Mouse (Mus musculus) kidney, embryonic 14.5 days (tissue): ENCODE measurements at regions not wholly inside any gene's neighbourhood (a gene's known extent, or its start where the extent isn't known, plus 50 kb on each side); places are given as distances from the start of the nearest gene placed in this dataset.
A peak's percentile ranks its signal among the peaks of the same experiment; 100 is the strongest.

Source experiments
- ATAC-seq: fragments of 200-750 bp; cut with Nextera tagmentation; 2 replicates; pipeline ENCODE4 v1.8.0; 2017; ENCODE audit warnings: moderate number of reproducible peaks, mild to moderate bottlenecking, moderate TSS enrichment, moderate library complexity; ENCODE audit not compliant: low FRiP score, low TSS enrichment
- H3K27ac ChIP-seq: fragments of 300-500 bp; sonication (generic); 2 replicates; pipeline ENCODE4 v1.5.1; 2014; ENCODE audit warnings: low read depth, mild to moderate bottlenecking, low read length, moderate library complexity, mixed read lengths
- H3K27me3 ChIP-seq: fragments of 300-500 bp; sonication (generic); 2 replicates; pipeline ENCODE4 v1.6.1; 2014; ENCODE audit warnings: mild to moderate bottlenecking, low read length; ENCODE audit not compliant: control insufficient read depth, insufficient read depth
- H3K36me3 ChIP-seq: fragments of 300-500 bp; sonication (generic); 2 replicates; pipeline ENCODE4 v1.6.1; 2014; ENCODE audit warnings: low read length, mixed read lengths; ENCODE audit not compliant: control insufficient read depth, insufficient read depth
- H3K4me1 ChIP-seq: fragments of 300-500 bp; sonication (generic); 2 replicates; pipeline ENCODE4 v1.6.1; 2014; ENCODE audit warnings: low read length, mixed read lengths; ENCODE audit not compliant: control insufficient read depth, insufficient read depth
- H3K4me2 ChIP-seq: fragments of 300-500 bp; sonication (generic); replicated peaks from 2 replicates; pipeline ENCODE4 v1.6.1; 2014; ENCODE audit warnings: low read depth, mild to moderate bottlenecking, low read length
- H3K4me3 ChIP-seq: fragments of 300-500 bp; sonication (generic); 2 replicates; pipeline ENCODE4 v1.5.1; 2014; ENCODE audit warnings: mild to moderate bottlenecking, low read length
- H3K9ac ChIP-seq: fragments of 300-500 bp; sonication (generic); 2 replicates; pipeline ENCODE4 v1.6.1; 2014; ENCODE audit warnings: low read depth, mild to moderate bottlenecking, low read length, moderate library complexity
- H3K9me3 ChIP-seq: fragments of 300-500 bp; sonication (generic); 2 replicates; pipeline ENCODE4 v1.6.1; 2016; ENCODE audit warnings: low read length; ENCODE audit not compliant: control insufficient read depth
- WGBS: fragments of 180-500 bp; shearing (Covaris S2); extraction: QIAGEN DNeasy Blood & Tissue Kit; methylation state at CpG from one replicate; pipeline ENCODE4 v1.1.7; 2014; 5-methylcytosine and 5-hydroxymethylcytosine counted together

- Histone ChIP-seq H3K9ac (no peak overlapping the region), H3K27ac (no peak overlapping the region), H3K27me3 (no peaks in the 10 kb centered on the region), H3K36me3 (no peaks in the 10 kb centered on the region), H3K4me2 (no peak overlapping the region), H3K9me3 (no peaks in the 10 kb centered on the region), H3K4me1 (no peaks in the 10 kb centered on the region), H3K4me3 (no peak overlapping the region)
- ATAC-seq = no peak
- 75% methylated on average over 4 of the region's 4 CpGs for WGBS
These were observed 341.2 kb upstream of the Tenm4 start for GRCm38 (mm10) chr7:95829889-95830288.

GRCm38 (mm10) chr7:95834236-95834919 lies 336.7 kb upstream of the Tenm4 start:
- WGBS = 64% methylated on average over 10 of the region's 10 CpGs
- Histone ChIP-seq H3K27ac (no peak overlapping the region), H3K36me3 (no peaks in the 10 kb centered on the region), H3K9me3 (no peaks in the 10 kb centered on the region), H3K4me3 (no peak overlapping the region), H3K4me2 (no peak overlapping the region), H3K4me1 (no peaks in the 10 kb centered on the region), H3K27me3 (no peaks in the 10 kb centered on the region), H3K9ac (no peak overlapping the region)
- peak; percentile 28; the same call in 1 of the 2 replicates for ATAC-seq

- H3K4me3 ChIP-seq = no peak overlapping the region
- H3K36me3 ChIP-seq = no peaks in the 10 kb centered on the region
- H3K9me3 ChIP-seq = no peaks in the 10 kb centered on the region
- H3K4me2 ChIP-seq = no peak overlapping the region
- WGBS = 74% methylated on average over 2 of the region's 2 CpGs
- no peaks in the 10 kb centered on the region for H3K27me3 ChIP-seq
- ATAC-seq = no peak
- no peaks in the 10 kb centered on the region for H3K4me1 ChIP-seq
- H3K9ac ChIP-seq = no peak overlapping the region
- no peak overlapping the region for H3K27ac ChIP-seq
These were observed 330.6 kb upstream of the Tenm4 start for GRCm38 (mm10) chr7:95840476-95840875.

GRCm38 (mm10) chr7:95849874-95850273 lies 321.2 kb upstream of the Tenm4 start:
- 92% methylated on average over 2 of the region's 2 CpGs for WGBS
- Histone ChIP-seq H3K36me3 (no peaks in the 10 kb centered on the region), H3K4me2 (no peak overlapping the region), H3K9me3 (no peaks in the 10 kb centered on the region), H3K4me3 (no peak overlapping the region), H3K27me3 (no peaks in the 10 kb centered on the region), H3K9ac (no peak overlapping the region), H3K4me1 (no peaks in the 10 kb centered on the region), H3K27ac (no peak overlapping the region)
- ATAC-seq = no peak

GRCm38 (mm10) chr7:95852630-95853029 lies 318.4 kb upstream of the Tenm4 start:
- Histone ChIP-seq H3K27me3 (no peaks in the 10 kb centered on the region), H3K36me3 (no peaks in the 10 kb centered on the region), H3K27ac (no peak overlapping the region), H3K9me3 (no peaks in the 10 kb centered on the region), H3K4me3 (no peak overlapping the region), H3K9ac (no peak overlapping the region), H3K4me2 (no peak overlapping the region), H3K4me1 (no peaks in the 10 kb centered on the region)
- WGBS = 86% methylated on average over 6 of the region's 6 CpGs
- ATAC-seq = no peak

GRCm38 (mm10) chr7:95853225-95853812 lies 317.7 kb upstream of the Tenm4 start:
- H3K4me2 ChIP-seq = no peak overlapping the region
- 70% methylated on average over 6 of the region's 6 CpGs for WGBS
- no peak overlapping the region for H3K4me3 ChIP-seq
- H3K4me1 ChIP-seq = no peaks in the 10 kb centered on the region
- H3K9me3 ChIP-seq = no peaks in the 10 kb centered on the region
- H3K27ac ChIP-seq = no peak overlapping the region
- no peaks in the 10 kb centered on the region for H3K27me3 ChIP-seq
- no peaks in the 10 kb centered on the region for H3K36me3 ChIP-seq
- ATAC-seq = no peak
- no peak overlapping the region for H3K9ac ChIP-seq

GRCm38 (mm10) chr7:95858247-95858646 lies 312.8 kb upstream of the Tenm4 start:
- no peaks in the 10 kb centered on the region for H3K9me3 ChIP-seq
- no peak overlapping the region for H3K27ac ChIP-seq
- ATAC-seq = no peak
- H3K4me1 ChIP-seq = no peaks in the 10 kb centered on the region
- no peaks in the 10 kb centered on the region for H3K36me3 ChIP-seq
- H3K4me3 ChIP-seq = no peak overlapping the region
- no peak overlapping the region for H3K9ac ChIP-seq
- no peak overlapping the region for H3K4me2 ChIP-seq
- no peaks in the 10 kb centered on the region for H3K27me3 ChIP-seq

GRCm38 (mm10) chr7:95864233-95864632 lies 306.8 kb upstream of the Tenm4 start:
- H3K36me3 ChIP-seq = no peaks in the 10 kb centered on the region
- no peak for ATAC-seq
- H3K9me3 ChIP-seq = no peaks in the 10 kb centered on the region
- H3K4me3 ChIP-seq = no peak overlapping the region
- H3K9ac ChIP-seq = no peak overlapping the region
- WGBS = 28% methylated on average over 3 of the region's 3 CpGs
- no peak overlapping the region for H3K4me2 ChIP-seq
- no peak overlapping the region for H3K27ac ChIP-seq
- no peaks in the 10 kb centered on the region for H3K27me3 ChIP-seq
- H3K4me1 ChIP-seq = no peaks in the 10 kb centered on the region

GRCm38 (mm10) chr7:95865270-95865669 lies 305.8 kb upstream of the Tenm4 start:
- Histone ChIP-seq H3K36me3 (no peaks in the 10 kb centered on the region), H3K4me1 (no peaks in the 10 kb centered on the region), H3K27me3 (no peaks in the 10 kb centered on the region), H3K27ac (no peak overlapping the region), H3K4me3 (no peak overlapping the region), H3K9ac (no peak overlapping the region), H3K4me2 (no peak overlapping the region), H3K9me3 (no peaks in the 10 kb centered on the region)
- no peak for ATAC-seq
- WGBS = 45% methylated on average over 3 of the region's 3 CpGs
